Mouse (Mus musculus): Measurements from ENCODE around the gene Rhox3f.
"Not testable (repeated sequence)": the region's sequence is repeated elsewhere in the genome, so short reads cannot be mapped to it uniquely, and the experiment has no call there.

- not testable (repeated sequence) for TF ChIP-seq CTCF (IDR thresholded peaks at IDR 0.05; ENCODE audit: control insufficient read depth, insufficient read depth, insufficient read length); USF1 (IDR thresholded peaks at IDR 0.05; ENCODE audit: low read depth); MYOD1 (IDR thresholded peaks at IDR 0.05; ENCODE audit: control insufficient read depth, insufficient read length, low read depth); MAX (IDR thresholded peaks at IDR 0.05); FOSL1 (IDR thresholded peaks at IDR 0.05; ENCODE audit: insufficient read depth, low read length, poor library complexity, severe bottlenecking); CEBPB (IDR thresholded peaks at IDR 0.05; ENCODE audit: low read depth)
These were observed 23.7 kb upstream of the Rhox3f start, which contains the start of gene Rhox4e for GRCm38 (mm10) chrX:37557112-37557511.

All from C2C12 (cell line).